Mouse (Mus musculus) erythroblast, embryonic 14.5 days (primary cell): ENCODE data around the gene Fkbp10. TPM values are rescaled to one million over a fixed set of nuclear protein-coding genes. Genes with fewer than 3 reads are reported as not detected.

ENCODE experiments used
- H3K27me3 ChIP-seq: 2 replicates; pipeline ENCODE4 v1.6.1; 2012; ENCODE audit warnings: inconsistent platforms; ENCODE audit not compliant: control insufficient read depth
- H3K36me3 ChIP-seq: 2 replicates; pipeline ENCODE4 v1.6.1; 2012; ENCODE audit warnings: mild to moderate bottlenecking, inconsistent platforms; ENCODE audit not compliant: control insufficient read depth
- H3K4me1 ChIP-seq: 2 replicates; pipeline ENCODE4 v1.6.1; 2012; ENCODE audit warnings: inconsistent platforms; ENCODE audit not compliant: control insufficient read depth
- H3K4me3 ChIP-seq: replicated peaks from 2 replicates; pipeline ENCODE3; 2012; ENCODE audit warnings: moderate library complexity, mild to moderate bottlenecking, inconsistent platforms
- H3K9me3 ChIP-seq: 2 replicates; pipeline ENCODE4 v1.6.1; 2012; ENCODE audit warnings: low read length, inconsistent platforms, mixed read lengths; ENCODE audit not compliant: control insufficient read depth
- GATA1 ChIP-seq: IDR thresholded peaks from 2 replicates; pipeline ENCODE4 v1.6.1; 2012; ENCODE audit warnings: low read length, inconsistent platforms, mixed read lengths
- TAL1 ChIP-seq: IDR thresholded peaks from 3 replicates; pipeline ENCODE4 v1.6.1; 2012; ENCODE audit warnings: low read length, inconsistent platforms, mixed read lengths
- polyA plus RNA-seq: library from polyadenylated mRNA; stranded (reverse); fragments of >175 nt; gene quantifications from 2 replicates; pipeline ENCODE4 v1.2.3, GENCODE M21; 2012

Fkbp10 gene
- polyA plus RNA-seq, 1 experiment = 0.07 TPM

DNA sequence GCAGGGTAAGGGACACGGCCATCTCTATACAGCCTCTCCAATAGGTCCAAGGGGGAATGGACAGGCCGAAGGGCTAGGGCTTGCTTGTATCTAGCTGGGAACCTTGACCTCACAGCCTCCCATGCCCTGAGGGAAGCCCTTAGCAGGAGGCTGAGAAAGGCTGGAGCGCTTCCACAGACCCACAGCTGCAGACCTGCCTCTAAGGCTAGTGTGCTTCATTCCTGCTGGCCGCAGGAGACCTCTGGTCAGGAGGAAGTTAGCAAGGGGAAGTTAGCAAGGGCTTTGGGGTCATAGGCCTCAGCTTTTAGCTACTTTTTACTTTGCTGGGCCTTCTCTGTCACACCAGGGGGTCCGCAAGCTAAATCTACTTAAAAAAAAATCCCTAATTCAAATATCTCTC is 37.1 kb upstream of the Fkbp10 start:
- Histone ChIP-seq H3K27me3 (no peaks in the 10 kb centered on the region), H3K4me3 (no peak overlapping the region), H3K4me1 (no peaks in the 10 kb centered on the region), H3K9me3 (no peaks in the 10 kb centered on the region), H3K36me3 (peaks cover 21% of the 10 kb centered on the region; the same call in 1 of the 2 replicates)
- TF ChIP-seq GATA1 (no peak), TAL1 (no peak)

DNA sequence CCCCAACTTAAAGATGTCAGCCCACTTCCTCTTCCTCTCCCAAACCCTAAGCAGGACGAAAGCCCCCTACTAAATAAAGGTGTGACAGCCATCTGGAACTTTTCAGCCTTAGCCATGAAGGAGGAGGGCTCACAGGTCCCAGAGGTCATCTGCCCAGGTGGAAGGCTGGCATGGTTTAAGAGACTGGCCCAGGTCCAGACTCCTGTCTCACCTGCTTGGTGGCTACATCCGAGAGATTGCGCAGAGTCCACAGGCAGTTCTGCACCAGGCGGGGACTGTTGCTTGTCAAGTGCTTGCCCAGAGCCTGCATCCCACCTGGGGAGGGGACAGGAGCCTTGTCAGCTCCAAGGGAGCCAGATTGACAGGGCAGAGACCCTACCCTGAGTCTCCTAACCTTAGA is 36.2 kb upstream of the Fkbp10 start:
- Histone ChIP-seq H3K9me3 (no peaks in the 10 kb centered on the region), H3K36me3 (peaks cover 16% of the 10 kb centered on the region; the same call in 1 of the 2 replicates), H3K4me1 (no peaks in the 10 kb centered on the region), H3K27me3 (no peaks in the 10 kb centered on the region), H3K4me3 (no peak overlapping the region)
- TF ChIP-seq TAL1 (no peak), GATA1 (no peak)

DNA sequence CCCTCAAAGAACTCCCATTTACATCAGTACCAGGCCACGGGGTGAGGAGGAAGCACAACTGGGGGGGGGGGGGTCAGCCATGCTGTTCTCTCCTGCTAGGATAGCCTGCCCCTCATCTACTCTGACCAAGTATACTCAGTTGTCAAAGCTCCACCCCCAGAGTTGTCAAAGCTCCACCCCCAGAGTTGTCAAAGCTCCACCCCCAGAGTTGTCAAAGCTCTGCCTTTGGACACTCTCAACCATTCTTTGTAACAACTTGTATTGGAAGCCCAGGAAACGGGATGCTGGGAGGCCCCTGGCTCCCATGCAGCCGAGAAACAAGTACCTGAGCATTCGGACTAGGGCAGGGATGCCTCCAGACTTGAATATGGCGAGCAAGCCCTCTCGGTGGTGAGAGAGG is 32.8 kb upstream of the Fkbp10 start:
- Histone ChIP-seq H3K9me3 (no peaks in the 10 kb centered on the region), H3K36me3 (peaks cover 9% of the 10 kb centered on the region; the same call in 1 of the 2 replicates), H3K27me3 (no peaks in the 10 kb centered on the region), H3K4me1 (no peaks in the 10 kb centered on the region), H3K4me3 (no peak overlapping the region)
- TF ChIP-seq TAL1 (no peak), GATA1 (no peak)

DNA sequence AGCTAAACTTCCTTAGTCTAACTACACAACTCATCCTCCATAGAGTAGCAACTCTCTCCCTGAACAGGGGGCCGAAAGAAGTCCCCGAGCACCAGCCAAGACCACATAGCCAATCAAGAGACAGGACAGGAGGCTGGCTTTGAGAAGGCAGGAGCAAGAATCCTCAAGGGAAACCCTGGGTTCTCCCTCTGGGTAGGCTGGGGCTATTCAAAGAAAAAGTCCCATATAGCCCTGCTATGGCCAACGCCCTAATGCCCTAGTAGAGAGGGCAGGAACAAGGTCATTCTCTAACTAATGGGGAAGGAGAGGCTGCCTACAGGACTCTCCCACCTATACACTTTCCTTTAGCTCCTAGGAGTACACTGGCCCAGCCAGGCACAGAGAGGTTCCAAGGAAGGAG is 30.5 kb upstream of the Fkbp10 start:
- Histone ChIP-seq H3K36me3 (peaks cover 9% of the 10 kb centered on the region; the same call in 1 of the 2 replicates), H3K4me3 (no peak overlapping the region), H3K4me1 (no peaks in the 10 kb centered on the region), H3K27me3 (no peaks in the 10 kb centered on the region), H3K9me3 (no peaks in the 10 kb centered on the region)
- TF ChIP-seq GATA1 = no peak
- TF ChIP-seq TAL1 = no peak

DNA sequence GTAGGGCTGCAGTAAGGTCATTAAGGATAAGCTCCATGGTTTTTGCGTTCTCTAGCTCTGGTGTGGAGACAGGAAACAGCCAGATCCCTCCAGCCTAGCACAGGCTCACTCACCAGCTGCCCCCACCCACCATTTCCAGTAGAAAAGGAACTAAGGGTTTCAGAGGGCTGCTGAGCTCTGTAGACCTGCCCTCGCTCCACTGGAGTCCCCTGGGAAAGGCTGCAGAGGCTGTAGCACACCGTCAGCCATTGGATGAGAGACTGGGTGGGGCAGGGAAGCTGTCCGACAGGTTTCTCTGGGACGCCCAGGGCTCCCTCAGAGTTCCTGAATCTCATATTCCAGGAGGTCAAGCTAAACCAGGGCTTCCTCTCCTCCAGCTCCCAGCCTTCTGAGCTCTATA is 28.9 kb upstream of the Fkbp10 start:
- Histone ChIP-seq H3K4me1 (no peaks in the 10 kb centered on the region), H3K27me3 (no peaks in the 10 kb centered on the region)
- TF ChIP-seq TAL1 = no peak
- TF ChIP-seq GATA1 = no peak

DNA sequence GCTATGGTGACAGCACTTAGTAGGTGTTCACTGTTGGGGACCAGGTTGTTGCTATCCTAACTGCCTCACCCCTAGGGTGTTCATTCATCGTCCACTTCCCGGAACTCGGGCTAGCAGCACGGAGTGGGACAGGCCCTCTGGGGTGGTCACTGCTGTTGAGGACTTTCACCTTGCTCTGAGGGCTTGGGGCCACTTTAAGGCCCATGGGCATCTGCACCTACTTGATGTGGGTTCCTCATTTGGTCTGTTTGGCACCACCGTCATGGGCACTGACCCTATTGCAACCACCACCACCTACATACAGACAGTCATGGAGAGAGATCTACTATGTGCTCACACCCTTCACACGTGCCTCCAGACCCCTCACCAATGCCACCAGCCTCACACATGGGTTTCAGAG is 28.4 kb upstream of the Fkbp10 start:
- Histone ChIP-seq H3K27me3 (no peaks in the 10 kb centered on the region), H3K9me3 (no peaks in the 10 kb centered on the region), H3K36me3 (peaks cover 6% of the 10 kb centered on the region; the same call in 1 of the 2 replicates), H3K4me3 (no peak overlapping the region), H3K4me1 (no peaks in the 10 kb centered on the region)
- TF ChIP-seq GATA1 (no peak), TAL1 (no peak)

More for the DNA sequence above, 28.9 kb upstream of the Fkbp10 start:
- no peaks in the 10 kb centered on the region for H3K9me3 ChIP-seq
- H3K36me3 ChIP-seq = peaks cover 8% of the 10 kb centered on the region; the same call in 1 of the 2 replicates
- H3K4me3 ChIP-seq = no peak overlapping the region

DNA sequence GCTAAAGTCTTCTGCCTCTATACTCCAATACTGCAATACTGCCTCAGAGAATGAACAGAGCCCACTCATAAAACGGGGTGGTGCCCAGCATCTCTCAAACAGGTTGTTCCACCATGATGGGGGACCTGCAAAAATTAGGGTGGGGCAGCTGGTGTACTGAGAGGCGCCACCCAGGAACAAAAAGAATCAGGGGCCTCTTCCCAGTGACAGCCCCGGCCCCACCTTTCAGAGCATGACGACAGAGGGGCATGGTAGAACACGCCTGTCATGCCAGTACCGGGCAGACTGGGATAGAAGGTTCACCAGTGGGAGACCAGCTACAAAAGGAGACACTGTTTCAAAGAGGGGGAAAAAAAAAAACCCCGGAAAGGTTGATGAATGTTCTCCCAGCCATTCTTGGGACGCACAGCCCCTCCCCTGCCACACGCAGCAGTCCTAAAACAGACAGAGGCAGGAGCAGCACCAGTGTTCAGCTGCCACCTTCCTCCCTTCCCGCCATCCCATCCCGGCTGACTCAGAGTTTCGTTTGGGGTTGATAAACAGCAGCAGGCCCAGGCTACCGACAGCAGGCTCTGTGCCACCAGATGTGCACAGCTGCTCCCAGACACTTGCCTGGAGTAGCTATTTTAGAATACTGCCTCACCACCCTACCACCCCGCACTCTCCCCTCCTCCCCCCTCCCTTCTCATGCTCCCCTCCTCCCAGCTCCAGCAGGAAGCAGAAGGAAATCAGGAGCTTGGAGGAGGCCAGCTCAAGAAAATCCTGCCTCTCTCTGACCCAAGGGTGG is 27.7 kb upstream of the Fkbp10 start:
- Histone ChIP-seq H3K36me3 (peaks cover 6% of the 10 kb centered on the region; the same call in 1 of the 2 replicates), H3K4me1 (no peaks in the 10 kb centered on the region), H3K27me3 (no peaks in the 10 kb centered on the region; the same call in 1 of the 2 replicates), H3K4me3 (no peak overlapping the region), H3K9me3 (no peaks in the 10 kb centered on the region)
- TF ChIP-seq TAL1 (no peak), GATA1 (no peak)

DNA sequence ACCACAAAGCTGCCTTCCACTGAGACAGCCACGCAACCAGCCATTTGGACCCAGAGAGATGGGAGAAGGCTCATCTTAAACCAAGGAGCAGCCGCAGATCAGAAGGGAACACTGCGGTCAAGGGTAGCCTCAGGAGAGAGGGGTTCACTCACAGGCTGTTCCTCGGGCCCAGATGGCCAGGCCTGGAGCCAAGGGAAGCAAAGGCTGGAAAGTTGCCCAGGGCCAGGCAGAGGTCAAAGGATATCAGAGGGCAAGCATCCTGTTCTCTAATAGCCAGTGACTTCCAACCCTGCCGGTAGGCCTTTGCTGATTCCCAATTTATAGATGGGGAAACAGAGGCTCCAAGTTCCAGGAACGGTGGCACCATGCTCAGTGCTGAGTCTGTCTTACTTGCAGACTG is 26.9 kb upstream of the Fkbp10 start:
- H3K36me3 ChIP-seq = no peaks in the 10 kb centered on the region; the same call in 1 of the 2 replicates
- no peaks in the 10 kb centered on the region for H3K4me1 ChIP-seq
- no peaks in the 10 kb centered on the region for H3K9me3 ChIP-seq
- no peak for TF ChIP-seq TAL1
- TF ChIP-seq GATA1 = no peak
- H3K4me3 ChIP-seq = no peak overlapping the region
- peaks cover 3% of the 10 kb centered on the region for H3K27me3 ChIP-seq

DNA sequence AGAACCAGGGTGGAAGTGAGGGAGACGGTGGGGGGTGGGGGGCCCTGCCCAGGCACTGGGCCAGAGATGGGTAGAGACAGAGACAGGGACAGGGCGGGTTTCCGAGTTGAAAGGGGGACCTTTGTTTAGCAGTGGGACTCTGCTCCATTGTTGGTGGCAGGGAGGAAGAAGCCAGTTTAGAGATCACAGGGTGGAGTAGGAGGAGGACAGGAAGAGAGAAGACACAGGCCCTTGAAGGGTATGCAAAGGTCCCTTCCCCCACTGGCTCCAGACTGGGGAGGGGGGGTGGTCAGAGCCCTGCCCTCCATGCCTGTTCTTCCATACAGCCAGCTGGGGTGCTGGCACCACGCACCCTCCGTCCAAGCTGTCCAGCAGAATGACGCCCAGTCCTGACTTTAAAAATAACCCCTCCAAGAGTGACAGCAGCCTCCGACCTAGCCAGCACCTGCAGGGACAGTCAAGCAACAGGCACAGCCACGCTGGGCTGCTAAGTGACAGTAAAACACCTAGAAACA is 25.5 kb upstream of the Fkbp10 start:
- Histone ChIP-seq H3K9me3 (no peaks in the 10 kb centered on the region), H3K4me3 (no peak overlapping the region), H3K36me3 (no peaks in the 10 kb centered on the region; the same call in 1 of the 2 replicates), H3K4me1 (no peaks in the 10 kb centered on the region), H3K27me3 (peaks cover 16% of the 10 kb centered on the region)
- TF ChIP-seq GATA1 (no peak), TAL1 (no peak)
